Mouse (Mus musculus) stomach, embryonic 14.5 days (tissue): ENCODE data around the gene Polh. TPM values are rescaled to one million over a fixed set of nuclear protein-coding genes. Genes with fewer than 3 reads are reported as not detected.

ENCODE experiments used
- ATAC-seq: fragments of 200-750 bp; cut with Nextera tagmentation; 2 replicates; pipeline ENCODE4 v1.8.0; 2017; ENCODE audit warnings: low read depth, moderate TSS enrichment; ENCODE audit not compliant: insufficient number of reproducible peaks, insufficient read depth, low FRiP score
- H3K27ac ChIP-seq: fragments of 300-500 bp; sonication (generic); 2 replicates; pipeline ENCODE4 v1.5.1; 2014; ENCODE audit warnings: mild to moderate bottlenecking, low read length, moderate library complexity, mixed read lengths
- H3K27me3 ChIP-seq: fragments of 300-500 bp; sonication (generic); 2 replicates; pipeline ENCODE4 v1.6.1; 2014; ENCODE audit warnings: low read length, control low read depth, mixed read lengths; ENCODE audit not compliant: control insufficient read depth, insufficient read depth
- H3K36me3 ChIP-seq: fragments of 300-500 bp; sonication (generic); 2 replicates; pipeline ENCODE4 v1.6.1; 2014; ENCODE audit warnings: mild to moderate bottlenecking, control low read depth, low read length, moderate library complexity, mixed read lengths; ENCODE audit not compliant: control insufficient read depth, insufficient read depth
- H3K4me1 ChIP-seq: fragments of 300-500 bp; sonication (generic); 2 replicates; pipeline ENCODE4 v1.6.1; 2014; ENCODE audit warnings: low read length, control low read depth, mixed read lengths; ENCODE audit not compliant: control insufficient read depth, insufficient read depth
- H3K4me2 ChIP-seq: fragments of 300-500 bp; sonication (generic); replicated peaks from 2 replicates; pipeline ENCODE4 v1.6.1; 2014; ENCODE audit warnings: low read depth, low read length, control low read depth
- H3K4me3 ChIP-seq: fragments of 300-500 bp; sonication (generic); 2 replicates; pipeline ENCODE4 v1.5.1; 2014; ENCODE audit warnings: low read depth, low read length, control low read depth
- H3K9ac ChIP-seq: fragments of 300-500 bp; sonication (generic); replicated peaks from 2 replicates; pipeline ENCODE4 v1.6.1; 2014; ENCODE audit warnings: low read depth, mild to moderate bottlenecking, control low read depth, low read length, moderate library complexity, mixed read lengths
- H3K9me3 ChIP-seq: fragments of 300-500 bp; sonication (generic); 2 replicates; pipeline ENCODE4 v1.6.1; 2016; ENCODE audit warnings: low read depth, low read length, control low read depth; ENCODE audit not compliant: control insufficient read depth
- WGBS: fragments of 180-500 bp; shearing (Covaris S2); extraction: QIAGEN DNeasy Blood & Tissue Kit; methylation state at CpG from one replicate; pipeline ENCODE4 v1.1.7; 2014; 5-methylcytosine and 5-hydroxymethylcytosine counted together
- microRNA counts: library from miRNA; unstranded; fragments of <30 nt; microRNA quantifications from one replicate; lab custom pipeline; 2016
- microRNA-seq: library from miRNA; unstranded; fragments of <30 nt; microRNA quantifications from one replicate; pipeline ENCODE4, GENCODE M21; 2016
- polyA plus RNA-seq: library from polyadenylated mRNA; unstranded; fragments of >200 nt; fragmentation: Nextera tagmentation; extraction: Ambion mirVana; gene quantifications from 2 replicates; pipeline ENCODE4 v1.2.1, GENCODE M21; 2014

Polh gene
- polyA plus RNA-seq, 1 experiment from 2014 or later, result 14.7 TPM

- no peak overlapping the region for H3K9ac ChIP-seq
- no peaks in the 10 kb centered on the region for H3K9me3 ChIP-seq
- no peak overlapping the region for H3K4me2 ChIP-seq
- no peak overlapping the region for H3K27ac ChIP-seq
- H3K27me3 ChIP-seq, result no peaks in the 10 kb centered on the region
- H3K36me3 ChIP-seq, result peaks cover 72% of the 10 kb centered on the region
- no peak for ATAC-seq
- WGBS, result 94% methylated on average over 4 of the region's 4 CpGs
- no peaks in the 10 kb centered on the region for H3K4me1 ChIP-seq
- no peak overlapping the region for H3K4me3 ChIP-seq
Observed at GRCm38 (mm10) chr17:46122791-46123190, 79.7 kb downstream of the Polh start.

MicroRNAs encoded within 50 kb of the gene (microRNA counts, 519-probe panel; counts per million panel counts)
- not detected for microRNA mmu-miR-693-3p (lab: Ali Mortazavi, UCI)
- not detected for microRNA mmu-miR-693-5p (lab: Ali Mortazavi, UCI)

Small RNA genes within 50 kb of the gene (microRNA-seq; reads per million reads assigned to microRNA genes)
- not detected for gene Mir693

Other genes with a start within 250 kb of the Polh start
- 6.8 and 8.1 TPM in 2 replicates for gene Vegfa, start 170.3 kb downstream of the Polh start, polyA plus RNA-seq
- 132 and 141 TPM in 2 replicates for gene Mrps18a, start 91.7 kb downstream of the Polh start, polyA plus RNA-seq
- 13.1 and 15.8 TPM in 2 replicates for gene Rsph9, start 58.4 kb downstream of the Polh start, polyA plus RNA-seq
- gene Mad2l1bp, start 49.1 kb downstream of the Polh start, polyA plus RNA-seq, result 32.2 and 35.3 TPM in 2 replicates
- gene Gtpbp2, start 41.6 kb downstream of the Polh start, polyA plus RNA-seq, result 33.0 and 36.3 TPM in 2 replicates
- gene Xpo5, start 137 bp upstream of the Polh start, polyA plus RNA-seq, result 47.9 and 48.4 TPM in 2 replicates
- 86.8 and 87.9 TPM in 2 replicates for gene Polr1c, start 45.4 kb upstream of the Polh start, polyA plus RNA-seq
- gene Yipf3, start 45.4 kb upstream of the Polh start, polyA plus RNA-seq, result 104 and 106 TPM in 2 replicates
- gene Lrrc73, start 50.9 kb upstream of the Polh start, polyA plus RNA-seq, result 0.55 and 0.85 TPM in 2 replicates
- gene Tjap1, start 80.4 kb upstream of the Polh start, polyA plus RNA-seq, result 46.4 and 48.8 TPM in 2 replicates
- 2.8 and 3.9 TPM in 2 replicates for gene Dlk2, start 94.8 kb upstream of the Polh start, polyA plus RNA-seq
- gene Abcc10, start 125.7 kb upstream of the Polh start, polyA plus RNA-seq, result 4.6 and 4.9 TPM in 2 replicates
- 12.7 and 16.5 TPM in 2 replicates for gene Zfp318, start 181.1 kb upstream of the Polh start, polyA plus RNA-seq
- gene Crip3, start 226.3 kb upstream of the Polh start, polyA plus RNA-seq, result 1.3 and 1.7 TPM in 2 replicates
- not detected in 2 replicates for gene Slc22a7, start 235.8 kb upstream of the Polh start, polyA plus RNA-seq